Mouse (Mus musculus) layer of hippocampus, postnatal 36 days (tissue): ENCODE measurements at regions not wholly inside any gene's neighbourhood (a gene's known extent, or its start where the extent isn't known, plus 50 kb on each side); places are given as distances from the start of the nearest gene placed in this dataset.
A peak's percentile ranks its signal among the peaks of the same experiment; 100 is the strongest.
"Not testable (repeated sequence)": the region's sequence is repeated elsewhere in the genome, so short reads cannot be mapped to it uniquely, and the experiment has no call there.

ENCODE experiments used
- DNase-seq, 2 experiments: peaks; one replicate each; pipeline ENCODE4 v3.0.0; 2022

- DNase-seq: no peak
These were observed 82.7 kb downstream of the Pmp22 start for GRCm38 (mm10) chr11:63211501-63211900.

GRCm38 (mm10) chr11:63213043-63213442 is 84.3 kb downstream of the Pmp22 start:
- DNase-seq: peak; percentile 71 to 75

- no peak for DNase-seq
These were observed 85.2 kb downstream of the Pmp22 start for GRCm38 (mm10) chr11:63213901-63214425.

GRCm38 (mm10) chr11:63215993-63216392 is 87.2 kb downstream of the Pmp22 start:
- no peak for DNase-seq

GRCm38 (mm10) chr11:63217049-63217448 is 88.3 kb downstream of the Pmp22 start:
- no peak for DNase-seq

GRCm38 (mm10) chr11:63226471-63226870 is 97.7 kb downstream of the Pmp22 start:
- DNase-seq: no peak

GRCm38 (mm10) chr11:63230786-63231185 is 102.0 kb downstream of the Pmp22 start:
- DNase-seq: no peak

GRCm38 (mm10) chr11:63233172-63233966 is 104.6 kb downstream of the Pmp22 start:
- no peak for DNase-seq

GRCm38 (mm10) chr11:63234481-63234880 is 105.7 kb downstream of the Pmp22 start:
- no peak for DNase-seq

- DNase-seq: no peak
These were observed 109.9 kb downstream of the Pmp22 start for GRCm38 (mm10) chr11:63238655-63239054.

- no peak for DNase-seq
These were observed 115.2 kb downstream of the Pmp22 start for GRCm38 (mm10) chr11:63243906-63244416.

- no peak for DNase-seq
These were observed 116.3 kb downstream of the Pmp22 start for GRCm38 (mm10) chr11:63245041-63245440.

- no peak for DNase-seq
These were observed 117.4 kb downstream of the Pmp22 start for GRCm38 (mm10) chr11:63246052-63246661.

GRCm38 (mm10) chr11:63252012-63252856 is 123.5 kb downstream of the Pmp22 start:
- DNase-seq: no peak

- DNase-seq: no peak
These were observed 124.3 kb downstream of the Pmp22 start for GRCm38 (mm10) chr11:63252968-63253602.

- no peak for DNase-seq
These were observed 135.8 kb downstream of the Pmp22 start for GRCm38 (mm10) chr11:63264432-63265061.

- DNase-seq: not testable (repeated sequence)
These were observed 137.5 kb downstream of the Pmp22 start for GRCm38 (mm10) chr11:63266290-63266689.

GRCm38 (mm10) chr11:63276641-63277040 is 147.9 kb downstream of the Pmp22 start:
- DNase-seq: no peak

GRCm38 (mm10) chr11:63281839-63282238 is 153.1 kb downstream of the Pmp22 start:
- DNase-seq: no peak

- DNase-seq: no peak
These were observed 153.8 kb downstream of the Pmp22 start for GRCm38 (mm10) chr11:63282541-63282940.

GRCm38 (mm10) chr11:63286026-63286425 is 157.2 kb downstream of the Pmp22 start:
- no peak for DNase-seq

- no peak for DNase-seq
These were observed 159.0 kb downstream of the Pmp22 start for GRCm38 (mm10) chr11:63287766-63288165.
